Mouse (Mus musculus): ENCODE results near the gene Rcor1. TPM values are rescaled to one million over a fixed set of nuclear protein-coding genes. Genes with fewer than 3 reads are reported as not detected.
"Not testable (repeated sequence)": the region's sequence is repeated elsewhere in the genome, so short reads cannot be mapped to it uniquely, and the experiment has no call there.

The Rcor1 gene
- polyA plus RNA-seq, 1 experiment from 2014 or later = 7.0 TPM

GRCm38 (mm10) chr12:111048201-111048600 is 9.1 kb downstream of the Rcor1 start:
- H3K4me1 ChIP-seq (replicated peaks; ENCODE audit: control insufficient read depth, insufficient read depth, low read length) = no peaks in the 10 kb centered on the region
- no peak for TF ChIP-seq CTCF (IDR thresholded peaks at IDR 0.05; ENCODE audit: low read depth)
- no peak for ATAC-seq

GRCm38 (mm10) chr12:111050256-111050655 is 11.1 kb downstream of the Rcor1 start:
- Histone ChIP-seq H3K9me3 (ENCODE audit: control insufficient read depth) (no peaks in the 10 kb centered on the region), H3K36me3 (ENCODE audit: control insufficient read depth, insufficient read depth) (peaks cover 14% of the 10 kb centered on the region), H3K27ac (ENCODE audit: low read depth, low read length) (no peak overlapping the region), H3K4me3 (ENCODE audit: low read depth, low read length) (no peak overlapping the region), H3K4me2 (replicated peaks; ENCODE audit: low read depth) (no peak overlapping the region), H3K27me3 (replicated peaks; ENCODE audit: control insufficient read depth, insufficient read depth, low read length) (no peaks in the 10 kb centered on the region), H3K4me1 (replicated peaks; ENCODE audit: control insufficient read depth, insufficient read depth, low read length) (no peaks in the 10 kb centered on the region), H3K9ac (ENCODE audit: low read depth, low read length) (no peak overlapping the region)
- no peak for ATAC-seq
- 94% methylated on average over 2 of the region's 2 CpGs for WGBS
- TF ChIP-seq CTCF (IDR thresholded peaks at IDR 0.05; ENCODE audit: low read depth) = no peak

More at GRCm38 (mm10) chr12:111048201-111048600, 9.1 kb downstream of the Rcor1 start:
- Histone ChIP-seq H3K36me3 (ENCODE audit: control insufficient read depth, insufficient read depth) (peaks cover 19% of the 10 kb centered on the region), H3K4me2 (replicated peaks; ENCODE audit: low read depth) (no peak overlapping the region), H3K9me3 (ENCODE audit: control insufficient read depth) (no peaks in the 10 kb centered on the region), H3K4me3 (ENCODE audit: low read depth, low read length) (no peak overlapping the region), H3K27me3 (replicated peaks; ENCODE audit: control insufficient read depth, insufficient read depth, low read length) (no peaks in the 10 kb centered on the region), H3K9ac (ENCODE audit: low read depth, low read length) (no peak overlapping the region), H3K27ac (ENCODE audit: low read depth, low read length) (no peak overlapping the region)
- 73% methylated on average over 2 of the region's 2 CpGs for WGBS

- Histone ChIP-seq H3K4me1 (replicated peaks; ENCODE audit: control insufficient read depth, insufficient read depth, low read length) (no peaks in the 10 kb centered on the region), H3K9me3 (ENCODE audit: control insufficient read depth) (no peaks in the 10 kb centered on the region), H3K9ac (ENCODE audit: low read depth, low read length) (no peak overlapping the region), H3K4me2 (replicated peaks; ENCODE audit: low read depth) (no peak overlapping the region), H3K27ac (ENCODE audit: low read depth, low read length) (no peak overlapping the region), H3K36me3 (ENCODE audit: control insufficient read depth, insufficient read depth) (peaks cover 15% of the 10 kb centered on the region; the same call in 1 of the 2 replicates), H3K4me3 (ENCODE audit: low read depth, low read length) (no peak overlapping the region), H3K27me3 (replicated peaks; ENCODE audit: control insufficient read depth, insufficient read depth, low read length) (no peaks in the 10 kb centered on the region)
- WGBS = 72% methylated on average over 2 of the region's 2 CpGs
- TF ChIP-seq CTCF (IDR thresholded peaks at IDR 0.05; ENCODE audit: low read depth) = no peak
- ATAC-seq = no peak
Measured at GRCm38 (mm10) chr12:111063361-111063760, 24.2 kb downstream of the Rcor1 start.

- no peak for TF ChIP-seq CTCF (IDR thresholded peaks at IDR 0.05; ENCODE audit: low read depth)
- 74% methylated on average over 3 of the region's 3 CpGs for WGBS
Measured at GRCm38 (mm10) chr12:111064220-111064619, 25.1 kb downstream of the Rcor1 start.

GRCm38 (mm10) chr12:111065330-111065729 is 26.2 kb downstream of the Rcor1 start:
- Histone ChIP-seq H3K4me2 (replicated peaks; ENCODE audit: low read depth) (no peak overlapping the region), H3K27me3 (replicated peaks; ENCODE audit: control insufficient read depth, insufficient read depth, low read length) (no peaks in the 10 kb centered on the region), H3K36me3 (ENCODE audit: control insufficient read depth, insufficient read depth) (peaks cover 6% of the 10 kb centered on the region; the same call in 1 of the 2 replicates), H3K27ac (ENCODE audit: low read depth, low read length) (no peak overlapping the region), H3K9me3 (ENCODE audit: control insufficient read depth) (no peaks in the 10 kb centered on the region), H3K9ac (ENCODE audit: low read depth, low read length) (no peak overlapping the region), H3K4me3 (ENCODE audit: low read depth, low read length) (no peak overlapping the region), H3K4me1 (replicated peaks; ENCODE audit: control insufficient read depth, insufficient read depth, low read length) (no peaks in the 10 kb centered on the region)
- no peak for TF ChIP-seq CTCF (IDR thresholded peaks at IDR 0.05; ENCODE audit: low read depth)
- no peak for ATAC-seq
- 85% methylated on average over 5 of the region's 5 CpGs for WGBS

More at GRCm38 (mm10) chr12:111064220-111064619, 25.1 kb downstream of the Rcor1 start:
- Histone ChIP-seq H3K36me3 (ENCODE audit: control insufficient read depth, insufficient read depth) (peaks cover 8% of the 10 kb centered on the region; the same call in 1 of the 2 replicates), H3K4me2 (replicated peaks; ENCODE audit: low read depth) (no peak overlapping the region), H3K4me1 (replicated peaks; ENCODE audit: control insufficient read depth, insufficient read depth, low read length) (no peaks in the 10 kb centered on the region), H3K4me3 (ENCODE audit: low read depth, low read length) (no peak overlapping the region), H3K27ac (ENCODE audit: low read depth, low read length) (no peak overlapping the region), H3K27me3 (replicated peaks; ENCODE audit: control insufficient read depth, insufficient read depth, low read length) (no peaks in the 10 kb centered on the region), H3K9ac (ENCODE audit: low read depth, low read length) (no peak overlapping the region), H3K9me3 (ENCODE audit: control insufficient read depth) (no peaks in the 10 kb centered on the region)
- ATAC-seq = no peak

GRCm38 (mm10) chr12:111067816-111068215 is 28.7 kb downstream of the Rcor1 start:
- Histone ChIP-seq H3K9ac (ENCODE audit: low read depth, low read length) (no peak overlapping the region), H3K4me2 (replicated peaks; ENCODE audit: low read depth) (no peak overlapping the region), H3K4me3 (ENCODE audit: low read depth, low read length) (no peak overlapping the region), H3K9me3 (ENCODE audit: control insufficient read depth) (no peaks in the 10 kb centered on the region), H3K4me1 (replicated peaks; ENCODE audit: control insufficient read depth, insufficient read depth, low read length) (no peaks in the 10 kb centered on the region), H3K27me3 (replicated peaks; ENCODE audit: control insufficient read depth, insufficient read depth, low read length) (no peaks in the 10 kb centered on the region), H3K36me3 (ENCODE audit: control insufficient read depth, insufficient read depth) (peaks cover 6% of the 10 kb centered on the region; the same call in 1 of the 2 replicates), H3K27ac (ENCODE audit: low read depth, low read length) (no peak overlapping the region)
- no peak for ATAC-seq
- no peak for TF ChIP-seq CTCF (IDR thresholded peaks at IDR 0.05; ENCODE audit: low read depth)
- WGBS = 85% methylated on average over 13 of the region's 13 CpGs

GRCm38 (mm10) chr12:111069299-111069698 is 30.1 kb downstream of the Rcor1 start:
- not testable (repeated sequence) for ATAC-seq; H3K9ac ChIP-seq (ENCODE audit: low read depth, low read length); H3K4me1 ChIP-seq (replicated peaks; ENCODE audit: control insufficient read depth, insufficient read depth, low read length); H3K27ac ChIP-seq (ENCODE audit: low read depth, low read length); H3K9me3 ChIP-seq (ENCODE audit: control insufficient read depth); H3K36me3 ChIP-seq (ENCODE audit: control insufficient read depth, insufficient read depth); H3K4me2 ChIP-seq (replicated peaks; ENCODE audit: low read depth); H3K27me3 ChIP-seq (replicated peaks; ENCODE audit: control insufficient read depth, insufficient read depth, low read length); H3K4me3 ChIP-seq (ENCODE audit: low read depth, low read length)
